Mouse (Mus musculus) yolk sac, embryonic 10.5 days (tissue): ENCODE data around the gene Gm10553.
"Not testable (repeated sequence)": the region's sequence is repeated elsewhere in the genome, so short reads cannot be mapped to it uniquely, and the experiment has no call there.

Source experiments
- DNase-seq: peaks from one replicate; pipeline ENCODE4 v3.0.0-alpha.2; 2017; ENCODE audit warnings: low spot score

Gm10553 gene

GRCm38 (mm10) chr1:85099864-85100263, at the start of gene Gm10553:
Gm10553 (plus strand) TSS chr1:85100164.
- not testable (repeated sequence) for DNase-seq

DNA sequence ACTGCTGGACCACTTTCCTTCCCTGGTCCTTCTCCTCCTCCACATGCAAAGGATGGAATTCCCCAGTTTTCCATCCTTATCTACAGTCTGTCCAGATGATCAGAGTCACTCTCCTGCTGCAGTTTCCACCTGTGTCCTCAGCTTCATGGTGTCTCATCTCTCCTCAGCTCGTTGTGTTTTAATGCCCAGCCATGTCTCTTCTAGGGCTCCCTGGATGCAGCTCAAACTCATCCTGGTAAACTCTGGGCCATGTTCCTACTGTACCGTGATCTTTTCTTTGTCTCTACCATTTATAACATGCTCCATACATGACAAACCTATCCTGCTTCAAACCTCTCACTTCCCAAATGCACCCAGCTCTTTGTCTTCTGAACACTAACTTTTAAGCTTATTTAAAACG, 28.3 kb upstream of the Gm10553 start:
- not testable (repeated sequence) for DNase-seq

- DNase-seq, result not testable (repeated sequence)
These were observed 26.9 kb upstream of the Gm10553 start for GRCm38 (mm10) chr1:85073099-85073498.

- not testable (repeated sequence) for DNase-seq
These were observed 15.2 kb upstream of the Gm10553 start for GRCm38 (mm10) chr1:85084803-85085202.

DNA sequence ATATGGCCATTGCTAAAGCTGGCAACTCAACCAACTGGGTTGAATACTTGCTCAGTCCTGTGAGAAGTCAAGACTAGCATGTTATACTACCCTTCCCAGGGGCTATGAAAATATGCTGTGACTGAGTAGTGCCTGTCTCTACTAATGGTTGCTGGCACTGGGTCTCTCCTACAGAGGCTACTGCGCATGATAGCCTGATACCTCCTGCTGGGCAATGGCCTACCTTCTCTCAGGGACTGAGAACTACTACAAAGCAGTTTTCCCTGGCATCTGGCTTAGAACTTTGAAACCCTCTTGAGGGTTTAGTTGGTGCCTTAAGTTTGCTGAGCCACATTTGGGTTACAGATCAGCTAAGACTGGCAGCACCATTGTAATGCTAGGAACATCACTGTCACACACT, 13.8 kb upstream of the Gm10553 start:
- not testable (repeated sequence) for DNase-seq

GRCm38 (mm10) chr1:85092169-85092568, 7.8 kb upstream of the Gm10553 start:
- DNase-seq, result not testable (repeated sequence)

GRCm38 (mm10) chr1:85093011-85093572, 6.9 kb upstream of the Gm10553 start:
- DNase-seq, result not testable (repeated sequence)

DNA sequence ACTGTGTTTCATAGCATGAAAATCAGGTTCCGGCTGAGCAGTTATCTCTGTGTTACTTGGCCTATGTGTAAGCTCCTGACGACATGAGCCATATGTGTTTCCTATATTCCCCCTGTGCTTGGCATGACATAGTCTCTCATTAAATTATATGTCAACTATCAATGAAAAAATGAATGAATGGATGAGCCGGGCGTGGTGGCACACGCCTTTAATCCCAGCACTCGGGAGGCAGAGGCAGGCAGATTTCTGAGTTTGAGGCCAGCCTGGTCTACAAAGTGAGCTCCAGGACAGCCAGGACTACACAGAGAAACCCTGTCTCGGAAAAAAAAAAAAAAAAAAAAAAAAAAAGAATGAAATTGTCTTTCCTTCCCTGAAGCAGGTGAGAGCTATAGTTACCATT, 883 bp upstream of the Gm10553 start:
- DNase-seq, result not testable (repeated sequence)

GRCm38 (mm10) chr1:85101754-85102153, 1.8 kb downstream of the Gm10553 start:
- DNase-seq, result not testable (repeated sequence)

DNA sequence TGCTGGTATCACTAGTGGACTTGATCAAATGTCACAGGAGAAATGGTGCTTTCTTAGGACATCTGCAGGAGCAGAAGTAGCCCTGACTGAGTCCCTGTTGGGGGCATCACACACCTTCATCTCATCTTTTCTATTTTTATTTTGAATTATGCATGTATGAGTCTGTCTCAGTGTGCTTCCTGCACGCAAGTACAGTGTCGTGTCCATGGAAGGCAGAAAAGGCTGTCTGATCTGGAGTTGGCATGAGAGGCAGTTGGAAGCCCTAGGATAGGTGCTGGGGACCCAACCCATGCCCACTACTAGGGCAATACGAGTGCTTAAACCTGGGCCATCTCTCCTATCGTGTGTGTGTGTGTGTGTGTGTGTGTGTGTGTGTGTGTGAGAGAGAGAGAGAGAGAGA, 5.4 kb downstream of the Gm10553 start:
- not testable (repeated sequence) for DNase-seq

GRCm38 (mm10) chr1:85106013-85106412, 6.0 kb downstream of the Gm10553 start:
- DNase-seq, result not testable (repeated sequence)

DNA sequence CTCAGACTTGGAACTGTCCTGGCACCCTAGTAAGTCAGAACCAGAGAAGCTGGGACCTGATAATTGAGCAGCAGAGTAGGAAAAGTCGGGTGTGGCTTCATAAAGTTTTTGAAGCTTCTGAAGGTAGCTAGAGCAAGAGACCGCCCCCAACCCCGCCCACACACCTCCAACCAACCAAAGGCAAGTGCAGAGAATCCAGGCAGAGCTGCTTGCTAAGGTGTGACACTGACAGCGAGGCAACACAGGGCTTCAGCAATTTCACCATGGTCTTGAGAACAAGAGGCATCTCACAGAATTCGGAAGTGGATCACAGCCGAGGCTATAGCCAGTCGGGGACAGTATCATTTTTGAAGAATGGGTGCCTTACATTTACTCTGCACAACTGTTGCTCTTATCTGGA, 9.8 kb downstream of the Gm10553 start, which contains the start of gene A530032D15Rik:
Gene A530032D15Rik, minus strand, starts transcription at position 101 of the 400 bp plus-strand sequence.
- not testable (repeated sequence) for DNase-seq

GRCm38 (mm10) chr1:85110876-85111275, 10.9 kb downstream of the Gm10553 start:
- DNase-seq, result not testable (repeated sequence)

DNA sequence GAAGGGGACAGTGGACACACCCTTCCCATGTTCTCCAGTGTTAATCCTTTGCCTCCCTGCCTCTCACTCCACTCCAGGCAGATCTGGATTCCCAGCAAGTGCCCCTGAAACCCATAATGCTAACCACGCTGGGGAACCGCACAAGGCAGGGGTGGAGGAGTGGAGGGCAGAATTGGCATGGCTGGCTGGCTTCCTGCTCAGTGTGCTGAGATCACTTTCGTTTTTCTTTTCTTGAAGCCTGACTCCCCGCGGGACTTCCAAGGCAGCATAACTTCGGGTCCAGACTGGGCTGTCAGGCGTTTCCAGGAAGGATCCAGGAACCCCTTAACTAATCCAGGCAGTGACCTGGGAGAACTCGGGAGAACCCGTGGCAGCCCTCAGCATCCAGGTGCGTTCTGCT, 11.6 kb downstream of the Gm10553 start:
- DNase-seq, result not testable (repeated sequence)

- DNase-seq, result not testable (repeated sequence)
These were observed 12.3 kb downstream of the Gm10553 start for GRCm38 (mm10) chr1:85112266-85112665.

DNA sequence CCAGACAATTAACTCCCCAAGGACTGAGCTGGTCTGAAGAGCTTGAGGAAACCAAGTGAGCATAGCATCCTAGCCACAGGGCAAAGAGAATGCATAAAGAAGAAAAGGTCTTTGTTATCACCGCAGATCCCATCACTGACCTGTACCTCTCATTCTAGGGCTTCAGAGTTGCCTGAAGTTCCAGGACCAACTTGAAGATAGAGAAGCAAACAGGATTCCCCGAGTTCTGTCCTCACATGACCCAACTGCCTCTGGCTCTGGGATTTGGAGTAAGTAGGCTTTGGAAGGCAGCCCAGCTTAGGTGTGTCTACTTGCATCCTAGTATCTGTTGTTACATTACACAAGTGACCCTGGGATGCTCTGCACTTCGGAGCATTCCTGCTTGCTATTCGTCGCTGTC, 12.9 kb downstream of the Gm10553 start:
- not testable (repeated sequence) for DNase-seq

- not testable (repeated sequence) for DNase-seq
These were observed 14.1 kb downstream of the Gm10553 start for GRCm38 (mm10) chr1:85114078-85114477.

DNA sequence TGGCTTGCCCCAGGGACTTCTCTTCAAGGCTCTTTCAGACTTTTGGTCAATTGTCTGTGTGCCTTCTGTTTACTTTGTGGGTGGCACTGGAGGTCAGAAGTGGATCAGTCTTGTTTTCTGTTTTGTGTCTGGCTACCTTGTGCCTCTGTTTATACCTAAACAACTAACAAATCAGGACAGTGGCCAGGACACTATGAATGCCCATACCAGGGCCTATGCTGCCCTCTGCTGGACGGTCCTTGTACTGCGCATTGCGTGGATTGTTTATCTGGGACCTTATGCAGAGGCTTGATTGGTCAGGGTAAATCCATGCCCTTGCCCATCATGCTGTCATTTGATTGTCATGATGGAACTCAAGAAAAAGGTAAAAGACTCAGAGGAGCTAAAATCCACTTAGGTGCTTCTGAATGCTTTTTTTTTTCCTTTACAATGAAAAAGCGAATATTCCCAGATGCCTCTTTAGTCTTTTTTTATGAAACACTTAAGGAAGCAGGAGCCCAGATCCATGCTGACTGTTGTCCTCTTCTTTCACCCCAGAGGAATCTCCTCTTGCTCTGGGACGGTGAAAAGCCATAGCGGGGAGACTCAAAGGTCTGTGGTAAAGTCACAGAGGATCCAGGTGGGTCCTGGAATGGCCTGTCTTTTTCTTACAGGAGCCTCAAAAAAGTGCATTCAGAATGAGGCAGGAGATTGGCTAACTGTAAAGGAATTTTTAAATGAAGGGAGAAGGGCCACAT, 14.9 kb downstream of the Gm10553 start:
- DNase-seq, result not testable (repeated sequence)

DNA sequence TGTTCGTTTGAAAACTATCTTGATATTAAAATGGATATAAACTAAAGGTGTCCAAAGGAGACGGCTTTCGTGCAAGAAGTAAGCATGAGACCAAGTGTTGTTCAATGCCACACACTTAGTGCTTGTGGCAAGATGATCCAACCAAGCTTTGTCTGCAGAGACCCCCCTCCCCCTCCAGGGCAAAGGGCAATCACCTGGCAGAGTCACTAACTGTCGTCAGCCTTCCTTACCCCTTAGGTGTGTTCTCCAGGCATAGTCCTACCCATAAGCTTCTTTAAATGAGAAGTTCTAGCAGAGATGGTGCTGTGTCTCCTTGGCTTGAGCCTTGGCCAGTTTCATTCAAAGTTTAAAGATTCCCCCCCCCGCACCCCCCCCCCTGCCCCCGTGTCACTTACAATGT, 17.6 kb downstream of the Gm10553 start:
- DNase-seq, result not testable (repeated sequence)

- not testable (repeated sequence) for DNase-seq
These were observed 18.4 kb downstream of the Gm10553 start for GRCm38 (mm10) chr1:85118341-85118740.

- DNase-seq, result not testable (repeated sequence)
These were observed 21.9 kb downstream of the Gm10553 start for GRCm38 (mm10) chr1:85121841-85122240.

- not testable (repeated sequence) for DNase-seq
These were observed 33.7 kb downstream of the Gm10553 start for GRCm38 (mm10) chr1:85133671-85134070.
